Mouse (Mus musculus): ENCODE results near the gene Rcbtb2.

GRCm38 (mm10) chr14:73255426-73255970 lies 132.7 kb downstream of the Rcbtb2 start:
- no peak for TF ChIP-seq EP300 (IDR thresholded peaks at IDR 0.05; ENCODE audit: low read depth)
- TF ChIP-seq CTCF (IDR thresholded peaks at IDR 0.05; ENCODE audit: low read depth), result no peak

Measured in heart, postnatal 0 days (tissue).